20 mouse cellular contexts compared by ENCODE assay signal in genomic region chr12:64640864-64641416, GRCm38 (mm10).
A peak's percentile ranks its signal among the peaks of the same experiment; 100 is the strongest.
DNase-seq lines count a peak whose midpoint lies in the region; ATAC-seq and TF ChIP-seq lines count a peak whose summit lies in the region.
"Had no signal": no experiment of that assay in that cellular context is flagged by ENCODE, and none has a peak within 500 bp of the region (broad histone marks: within the 10 kb centered on the region; RNA-seq: fewer than 3 reads in every experiment).

No protein-coding gene starts in this region.

- no peak overlapping the region for H3K4me2 ChIP-seq in kidney, postnatal 0 days (ENCODE audit: low read length)
- no peak overlapping the region for H3K4me2 ChIP-seq in heart, embryonic 11.5 days
- H3K4me2 ChIP-seq: embryonic facial prominence, embryonic 12.5 days; hindbrain, embryonic 15.5 days had no signal

- no peak overlapping the region for H3K9ac ChIP-seq in kidney, postnatal 0 days (ENCODE audit: low read depth, low read length)
- no peak overlapping the region for H3K9ac ChIP-seq in MEL (ENCODE audit: control insufficient read depth, low read depth, low read length, poor library complexity, severe bottlenecking)
- H3K9ac ChIP-seq in heart, embryonic 11.5 days (ENCODE audit: low read depth, low read length) = no peak overlapping the region
- H3K9ac ChIP-seq: embryonic facial prominence, embryonic 12.5 days; hindbrain, embryonic 15.5 days; liver, embryonic 14.5 days had no signal

- peak; percentile 28 for TF ChIP-seq RAD21 in MEL (IDR thresholded peaks at IDR 0.05; ENCODE audit: low read depth, low read length)

- TF ChIP-seq CTCF in kidney, postnatal 0 days (IDR thresholded peaks at IDR 0.05; ENCODE audit: low read depth) = peak; percentile 41; the same call in 1 of the 2 replicates
- TF ChIP-seq CTCF in MEL (IDR thresholded peaks at IDR 0.05 in 2 of 3, conservative IDR thresholded peaks at IDR 0.05 in 1 of 3; ENCODE audit: control insufficient read depth in 1 of 3, insufficient read depth in 1 of 3, low read depth in 2 of 3, low read length in 3 of 3, poor library complexity in 1 of 3, severe bottlenecking in 1 of 3) = peak in 1 of 3 experiments; percentile 11; a peak in 1 of 6 replicates

- peak; percentile 6 to 17 for DNase-seq in cerebellum, postnatal 10 days
- no peak for DNase-seq in cerebellum, adult 11-12 months
- no peak for DNase-seq in kidney, postnatal 0 days (ENCODE audit: low spot score)
- no peak for DNase-seq in kidney, postnatal 14 days
- DNase-seq in MEL (ENCODE audit: low read depth, low spot score) = no peak
- DNase-seq in mesoderm, embryonic 11.5 days (ENCODE audit: low read depth, low spot score) = peak; percentile 12
- no peak for DNase-seq in urinary bladder, adult 2 months (ENCODE audit: low spot score)
- DNase-seq: cerebellum, adult 9-11 months; gastrocnemius, postnatal 25 days; kidney, adult 9 months; lung, postnatal 36 days; right cerebral cortex, postnatal 14 days had no signal

- H3K36me3 ChIP-seq in kidney, postnatal 0 days (ENCODE audit: insufficient read depth, low read length) = no peaks in the 10 kb centered on the region
- H3K36me3 ChIP-seq in MEL (ENCODE audit: control insufficient read depth in 1 of 2, insufficient read depth in 2 of 2, low read length in 2 of 2) = no peaks in the 10 kb centered on the region
- H3K36me3 ChIP-seq in heart, embryonic 11.5 days (ENCODE audit: control insufficient read depth, insufficient read depth, low read length) = no peaks in the 10 kb centered on the region
- H3K36me3 ChIP-seq: embryonic facial prominence, embryonic 12.5 days; heart, embryonic 10.5 days; hindbrain, embryonic 15.5 days; limb, embryonic 10.5 days had no signal

- TF ChIP-seq EP300 in MEL (IDR thresholded peaks at IDR 0.05; ENCODE audit: low read depth in 1 of 2, low read length in 2 of 2) = no peak

- WGBS in kidney, postnatal 0 days = 18% methylated on average over 1 of the region's 1 CpGs
- WGBS in heart, embryonic 11.5 days (ENCODE audit: insufficient replicate concordance) = 55% methylated on average over 1 of the region's 1 CpGs

- no peak overlapping the region for H3K27ac ChIP-seq in kidney, postnatal 0 days
- H3K27ac ChIP-seq in MEL (ENCODE audit: control insufficient read depth, low read depth, low read length) = no peak overlapping the region
- H3K27ac ChIP-seq in heart, embryonic 11.5 days (ENCODE audit: low read depth, low read length) = no peak overlapping the region
- H3K27ac ChIP-seq: embryonic facial prominence, embryonic 12.5 days; heart, embryonic 10.5 days; hindbrain, embryonic 15.5 days; limb, embryonic 10.5 days; liver, embryonic 14.5 days had no signal

- H3K4me3 ChIP-seq in kidney, postnatal 0 days (replicated peaks; ENCODE audit: low read depth, low read length) = no peak overlapping the region
- no peak overlapping the region for H3K4me3 ChIP-seq in MEL (ENCODE audit: control insufficient read depth in 1 of 2, insufficient read depth in 1 of 2, low read depth in 2 of 2, low read length in 2 of 2)
- no peak overlapping the region for H3K4me3 ChIP-seq in heart, embryonic 11.5 days (ENCODE audit: low read depth, low read length)
- H3K4me3 ChIP-seq: embryonic facial prominence, embryonic 12.5 days; heart, embryonic 10.5 days; hindbrain, embryonic 15.5 days; limb, embryonic 10.5 days had no signal

- H3K9me3 ChIP-seq in kidney, postnatal 0 days (replicated peaks; ENCODE audit: low read length) = no peaks in the 10 kb centered on the region
- H3K9me3 ChIP-seq in MEL (replicated peaks; ENCODE audit: insufficient read depth, low read length) = no peaks in the 10 kb centered on the region
- H3K9me3 ChIP-seq in heart, embryonic 11.5 days (replicated peaks; ENCODE audit: control insufficient read depth, low read length) = no peaks in the 10 kb centered on the region
- H3K9me3 ChIP-seq: embryonic facial prominence, embryonic 12.5 days; heart, embryonic 10.5 days; hindbrain, embryonic 15.5 days; limb, embryonic 10.5 days had no signal

- ATAC-seq in kidney, postnatal 0 days (replicated peaks; ENCODE audit: low FRiP score, low read depth) = no peak
- no peak for ATAC-seq in heart, embryonic 11.5 days (replicated peaks; ENCODE audit: insufficient number of reproducible peaks, low FRiP score, low TSS enrichment)
- ATAC-seq: Patski had no signal

- no peaks in the 10 kb centered on the region for H3K79me2 ChIP-seq in MEL (ENCODE audit: control insufficient read depth, insufficient read depth, low read length, poor library complexity)

- no peaks in the 10 kb centered on the region for H3K4me1 ChIP-seq in kidney, postnatal 0 days (replicated peaks; ENCODE audit: insufficient read depth, low read length)
- H3K4me1 ChIP-seq in MEL (ENCODE audit: control insufficient read depth in 1 of 2, insufficient read depth in 2 of 2, low read length in 2 of 2) = no peaks in the 10 kb centered on the region
- H3K4me1 ChIP-seq in heart, embryonic 11.5 days (ENCODE audit: control insufficient read depth, insufficient read depth, low read length) = no peaks in the 10 kb centered on the region
- H3K4me1 ChIP-seq: embryonic facial prominence, embryonic 12.5 days; heart, embryonic 10.5 days; limb, embryonic 10.5 days had no signal

- no peak for TF ChIP-seq POLR2A in MEL (IDR thresholded peaks at IDR 0.05; ENCODE audit: control insufficient read depth in 1 of 2, insufficient read depth in 1 of 2, low read depth in 1 of 2, low read length in 2 of 2, poor library complexity in 1 of 2)

- H3K27me3 ChIP-seq in kidney, postnatal 0 days (ENCODE audit: insufficient read depth, low read length) = no peaks in the 10 kb centered on the region
- H3K27me3 ChIP-seq in MEL (ENCODE audit: control insufficient read depth in 1 of 2, insufficient read depth in 2 of 2, low read length in 2 of 2) = no peaks in the 10 kb centered on the region
- no peaks in the 10 kb centered on the region for H3K27me3 ChIP-seq in heart, embryonic 11.5 days (ENCODE audit: control insufficient read depth, insufficient read depth, low read length)
- H3K27me3 ChIP-seq: CH12.LX; embryonic facial prominence, embryonic 12.5 days; hindbrain, embryonic 15.5 days; Patski had no signal

TF ChIP-seq in MEL, 35 proteins besides CTCF, POLR2A, EP300 and RAD21:
- TF ChIP-seq ZC3H11A (IDR thresholded peaks at IDR 0.05; ENCODE audit: low read depth, low read length) = 0 out of 2 replicates have a peak, but pooled peaks have one; percentile 6
- no peak for TF ChIP-seq TAL1 (IDR thresholded peaks at IDR 0.05; ENCODE audit: low read length)
- no peak for TF ChIP-seq USF2 (IDR thresholded peaks at IDR 0.05; ENCODE audit: borderline replicate concordance in 1 of 2, insufficient read depth in 1 of 2, low read depth in 1 of 2, low read length in 2 of 2)

Comparison
In these comparisons a context has a peak if more than half of its experiments do, and no peak if none do; other contexts are left out.
1. DNase-seq: peak in cerebellum, postnatal 10 days (2 of 2) and mesoderm, embryonic 11.5 days (single experiment); none in cerebellum, adult 11-12 months (single experiment), kidney, postnatal 0 days (single experiment), kidney, postnatal 14 days (single experiment), MEL (single experiment) and urinary bladder, adult 2 months (single experiment).